Mouse (Mus musculus) lung, embryonic 15.5 days (tissue): ENCODE data around the gene Kcnn1. TPM values are rescaled to one million over a fixed set of nuclear protein-coding genes. Genes with fewer than 3 reads are reported as not detected.

Source experiments
- ATAC-seq: fragments of 200-750 bp; cut with Nextera tagmentation; 2 replicates; pipeline ENCODE4 v1.8.0; 2017; ENCODE audit warnings: moderate number of reproducible peaks, borderline replicate concordance; ENCODE audit not compliant: low FRiP score, low TSS enrichment; ENCODE audit errors: extremely low read depth
- H3K27ac ChIP-seq: fragments of 300-500 bp; sonication (generic); 2 replicates; pipeline ENCODE4 v1.5.1; 2015; ENCODE audit warnings: moderate library complexity, mild to moderate bottlenecking, inconsistent platforms
- H3K27me3 ChIP-seq: fragments of 300-500 bp; sonication (generic); 2 replicates; pipeline ENCODE4 v1.6.1; 2015; ENCODE audit warnings: inconsistent platforms
- H3K36me3 ChIP-seq: fragments of 300-500 bp; sonication (generic); 2 replicates; pipeline ENCODE4 v1.6.1; 2015; ENCODE audit warnings: inconsistent platforms
- H3K4me1 ChIP-seq: fragments of 300-500 bp; sonication (generic); 2 replicates; pipeline ENCODE4 v1.6.1; 2015; ENCODE audit warnings: inconsistent platforms
- H3K4me2 ChIP-seq: fragments of 300-500 bp; sonication (generic); 2 replicates; pipeline ENCODE4 v1.6.1; 2015; ENCODE audit warnings: inconsistent platforms, mild to moderate bottlenecking, moderate library complexity
- H3K4me3 ChIP-seq: fragments of 300-500 bp; sonication (generic); 2 replicates; pipeline ENCODE4 v1.5.1; 2015; ENCODE audit warnings: mild to moderate bottlenecking, inconsistent platforms
- H3K9ac ChIP-seq: fragments of 300-500 bp; sonication (generic); 2 replicates; pipeline ENCODE4 v1.6.1; 2015; ENCODE audit warnings: inconsistent platforms
- H3K9me3 ChIP-seq: fragments of 300-500 bp; sonication (generic); 2 replicates; pipeline ENCODE4 v1.6.1; 2016; ENCODE audit warnings: inconsistent platforms
- WGBS: fragments of 180-500 bp; shearing (Covaris S2); methylation state at CpG from one replicate; pipeline ENCODE4 v1.1.7; 2015; 5-methylcytosine and 5-hydroxymethylcytosine counted together
- polyA plus RNA-seq: library from polyadenylated mRNA; unstranded; fragments of >200 nt; fragmentation: Nextera tagmentation; extraction: Ambion mirVana; gene quantifications from 2 replicates; pipeline ENCODE4 v1.2.1, GENCODE M21; 2015

Kcnn1 gene
- polyA plus RNA-seq, 1 experiment from 2014 or later = 1.2 TPM

GRCm38 (mm10) chr8:70864712-70865221 is 1.7 kb upstream of the Kcnn1 start:
- peak; percentile 16 for ATAC-seq
- WGBS = 4% methylated on average over 24 of the region's 24 CpGs
- H3K27ac ChIP-seq = peak overlapping the region; percentile 74; the same call in 1 of the 2 replicates
- peak overlapping the region; percentile 75 for H3K4me2 ChIP-seq
- H3K36me3 ChIP-seq = peaks cover 6% of the 10 kb centered on the region; the same call in 1 of the 2 replicates
- no peaks in the 10 kb centered on the region for H3K9me3 ChIP-seq
- peaks cover 49% of the 10 kb centered on the region for H3K4me1 ChIP-seq
- peak overlapping the region; percentile 36 for H3K9ac ChIP-seq
- peak overlapping the region; percentile 55 for H3K4me3 ChIP-seq
- H3K27me3 ChIP-seq = peaks cover 37% of the 10 kb centered on the region

DNA sequence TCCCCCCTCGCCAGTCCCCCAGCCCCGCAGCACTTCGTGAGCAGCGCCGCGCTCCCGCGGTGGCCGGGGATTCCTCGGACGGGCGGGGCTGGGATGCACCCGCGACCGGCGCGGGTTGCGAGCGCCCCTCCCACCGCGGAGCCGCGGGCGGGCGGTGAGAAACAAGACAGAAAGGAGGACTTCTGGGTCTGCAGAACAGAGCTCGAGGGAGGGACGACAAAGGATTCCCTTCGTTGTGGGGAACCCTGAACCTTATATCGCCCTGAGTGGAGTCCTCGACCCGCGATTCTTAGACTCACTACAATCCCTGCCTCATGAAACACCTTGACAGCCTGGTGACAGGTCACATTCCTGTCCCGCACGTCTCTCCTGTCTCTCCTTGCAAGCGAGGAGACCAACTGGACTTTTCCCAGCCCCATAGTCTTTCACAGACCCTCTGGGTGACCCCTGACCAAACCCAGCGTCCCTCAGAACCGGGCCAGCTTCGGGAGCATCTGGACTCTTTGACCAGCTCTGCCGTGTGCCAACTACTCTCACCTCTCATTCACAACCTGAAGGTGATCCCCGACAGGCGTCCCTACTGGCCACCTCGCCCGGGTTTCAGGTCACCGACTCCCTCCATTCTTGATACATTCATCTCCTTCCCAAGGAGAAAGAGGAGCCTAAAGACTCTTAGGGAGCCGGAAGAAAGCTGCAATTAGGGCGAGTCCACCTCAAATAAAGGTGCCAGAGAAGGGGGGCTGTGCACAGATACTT is 1.1 kb upstream of the Kcnn1 start:
- Histone ChIP-seq H3K36me3 (peaks cover 6% of the 10 kb centered on the region; the same call in 1 of the 2 replicates), H3K27ac (no peak overlapping the region)

DNA sequence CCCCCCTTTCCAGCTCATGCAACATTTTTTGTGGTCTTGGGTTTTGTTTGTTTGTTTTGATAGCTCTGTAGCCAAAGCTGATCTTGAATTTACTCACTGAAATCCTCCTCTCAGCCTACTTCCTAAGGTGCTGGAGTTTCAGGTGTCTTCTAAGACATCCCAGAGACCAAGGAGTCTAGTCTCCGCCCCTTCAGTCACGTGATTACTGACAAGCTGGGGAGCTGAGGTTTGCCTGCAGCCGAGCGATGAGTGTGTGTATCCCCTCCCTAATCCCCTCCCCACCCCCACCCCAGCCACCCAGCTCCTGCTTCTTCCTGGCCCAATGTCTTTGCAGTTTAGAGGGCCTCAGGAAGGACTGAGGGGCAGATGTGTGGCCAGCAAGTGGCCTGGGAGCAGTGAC is 5.5 kb downstream of the Kcnn1 start:
- H3K4me3 ChIP-seq = no peak overlapping the region
- H3K9me3 ChIP-seq = no peaks in the 10 kb centered on the region
- H3K27me3 ChIP-seq = peaks cover 21% of the 10 kb centered on the region
- peaks cover 10% of the 10 kb centered on the region for H3K4me1 ChIP-seq
- no peak overlapping the region for H3K27ac ChIP-seq
- no peak overlapping the region for H3K9ac ChIP-seq
- ATAC-seq = no peak
- no peaks in the 10 kb centered on the region for H3K36me3 ChIP-seq
- H3K4me2 ChIP-seq = peak overlapping the region; percentile 90; the same call in 1 of the 2 replicates
- 18% methylated on average over 4 of the region's 4 CpGs for WGBS

More for the DNA sequence above, 1.1 kb upstream of the Kcnn1 start:
- H3K9ac ChIP-seq = peak overlapping the region; percentile 36
- 2% methylated on average over 46 of the region's 46 CpGs for WGBS
- no peak for ATAC-seq
- H3K4me3 ChIP-seq = peak overlapping the region; percentile 55
- H3K4me1 ChIP-seq = peaks cover 46% of the 10 kb centered on the region
- peak overlapping the region; percentile 75 for H3K4me2 ChIP-seq
- peaks cover 37% of the 10 kb centered on the region for H3K27me3 ChIP-seq
- H3K9me3 ChIP-seq = no peaks in the 10 kb centered on the region

GRCm38 (mm10) chr8:70856541-70857197 is 6.4 kb downstream of the Kcnn1 start:
- ATAC-seq = peak; percentile 77; the same call in 1 of the 2 replicates
- H3K27me3 ChIP-seq = peaks cover 13% of the 10 kb centered on the region
- no peaks in the 10 kb centered on the region for H3K9me3 ChIP-seq
- H3K9ac ChIP-seq = peak overlapping the region; percentile 46
- no peaks in the 10 kb centered on the region for H3K36me3 ChIP-seq
- H3K4me1 ChIP-seq = peaks cover 9% of the 10 kb centered on the region
- no peak overlapping the region for H3K27ac ChIP-seq
- peak overlapping the region; percentile 47 for H3K4me3 ChIP-seq
- H3K4me2 ChIP-seq = peak overlapping the region; percentile 90
- WGBS = 7% methylated on average over 33 of the region's 33 CpGs

DNA sequence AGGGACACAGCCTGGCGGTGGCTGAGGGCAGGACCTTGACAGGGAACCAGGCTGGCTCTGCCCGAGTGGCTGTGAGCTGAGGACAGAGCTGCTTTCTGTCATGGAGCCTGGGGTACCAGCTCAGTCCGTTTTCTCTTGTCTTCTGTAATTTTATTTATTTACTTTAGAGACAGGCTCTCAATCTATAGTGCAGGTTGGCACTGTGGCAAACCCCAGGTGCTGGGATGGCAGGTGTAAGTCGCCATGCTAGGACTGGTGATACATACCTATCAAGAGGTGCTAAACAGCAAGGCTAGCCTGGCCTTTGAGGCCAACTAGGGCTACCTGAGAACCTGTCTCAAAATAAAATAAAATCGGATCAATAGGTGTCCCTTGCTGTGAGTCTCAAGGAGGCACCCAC is 7.0 kb downstream of the Kcnn1 start:
- 55% methylated on average over 5 of the region's 5 CpGs for WGBS
- ATAC-seq = no peak

GRCm38 (mm10) chr8:70853863-70854262 is 9.2 kb downstream of the Kcnn1 start:
- no peak overlapping the region for H3K27ac ChIP-seq
- no peaks in the 10 kb centered on the region for H3K36me3 ChIP-seq
- H3K4me3 ChIP-seq = no peak overlapping the region
- no peak for ATAC-seq
- H3K9ac ChIP-seq = no peak overlapping the region
- no peaks in the 10 kb centered on the region for H3K9me3 ChIP-seq
- WGBS = 74% methylated on average over 2 of the region's 2 CpGs
- H3K27me3 ChIP-seq = 0 out of 2 replicates have a peak, but pooled peaks cover 7% of the 10 kb centered on the region
- no peak overlapping the region for H3K4me2 ChIP-seq
- peaks cover 9% of the 10 kb centered on the region for H3K4me1 ChIP-seq

More for the DNA sequence above, 7.0 kb downstream of the Kcnn1 start:
- Histone ChIP-seq H3K27me3 (0 out of 2 replicates have a peak, but pooled peaks cover 7% of the 10 kb centered on the region), H3K36me3 (no peaks in the 10 kb centered on the region), H3K4me3 (no peak overlapping the region), H3K9ac (no peak overlapping the region), H3K4me2 (no peak overlapping the region), H3K27ac (no peak overlapping the region), H3K4me1 (peaks cover 9% of the 10 kb centered on the region), H3K9me3 (no peaks in the 10 kb centered on the region)

DNA sequence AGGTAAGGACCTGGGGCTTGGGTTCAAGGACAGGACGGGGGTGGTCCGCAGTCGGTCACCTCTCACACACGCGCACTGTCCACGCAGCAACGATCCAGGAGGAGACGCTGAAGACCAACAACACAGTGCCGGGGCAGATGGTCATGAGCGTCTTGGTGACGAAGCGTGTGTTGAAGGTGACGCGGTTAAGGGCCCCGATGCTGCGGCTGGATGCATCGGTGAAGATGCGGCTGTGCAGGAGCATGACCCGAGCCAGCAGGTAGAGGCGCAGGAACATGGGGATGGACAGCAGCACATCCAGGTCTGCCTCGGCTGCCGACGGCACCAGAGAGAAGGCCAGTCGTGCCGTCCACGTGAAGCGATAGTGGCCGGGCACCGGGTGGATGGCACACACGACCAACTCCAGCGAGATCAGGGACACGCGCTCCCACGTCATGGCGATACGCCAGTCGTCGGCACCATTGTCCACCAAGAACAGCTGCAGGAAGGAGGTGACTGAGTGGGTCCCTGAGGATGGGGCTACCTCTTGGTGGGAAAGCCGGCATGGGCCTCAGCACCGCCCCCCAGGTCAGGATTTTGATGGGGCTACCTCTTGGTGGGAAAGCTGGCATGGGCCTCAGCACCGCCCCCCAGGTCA is 10.3 kb downstream of the Kcnn1 start:
- Histone ChIP-seq H3K4me1 (peaks cover 9% of the 10 kb centered on the region), H3K4me2 (no peak overlapping the region), H3K27me3 (0 out of 2 replicates have a peak, but pooled peaks cover 7% of the 10 kb centered on the region), H3K9ac (no peak overlapping the region), H3K9me3 (no peaks in the 10 kb centered on the region), H3K4me3 (no peak overlapping the region), H3K36me3 (no peaks in the 10 kb centered on the region), H3K27ac (no peak overlapping the region)
- 87% methylated on average over 41 of the region's 41 CpGs for whole genome bisulfite sequencing
- ATAC-seq = no peak

DNA sequence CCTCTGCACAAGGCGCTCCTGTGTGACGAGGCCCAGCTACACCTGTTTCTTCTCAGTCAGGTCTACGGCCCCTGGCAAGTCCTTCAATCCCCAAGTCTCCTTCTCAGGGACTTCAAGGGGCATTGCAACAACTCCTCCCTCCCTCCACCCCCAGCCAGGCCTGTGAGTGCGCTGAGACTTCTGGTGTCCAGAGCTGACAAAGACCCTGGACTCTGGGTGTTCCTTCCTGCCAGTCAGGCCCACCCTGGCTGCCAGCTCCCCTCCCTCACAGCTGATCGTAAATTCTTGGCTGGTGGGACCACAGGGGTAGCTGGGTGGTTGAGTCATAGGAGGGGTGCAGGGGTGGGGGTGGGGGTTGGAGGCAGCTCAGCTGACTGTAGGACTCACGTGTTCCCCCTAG is 11.2 kb downstream of the Kcnn1 start:
- H3K9ac ChIP-seq = no peak overlapping the region
- no peak overlapping the region for H3K27ac ChIP-seq
- ATAC-seq = no peak
- H3K4me3 ChIP-seq = no peak overlapping the region
- H3K4me1 ChIP-seq = peaks cover 5% of the 10 kb centered on the region
- H3K4me2 ChIP-seq = no peak overlapping the region
- no peaks in the 10 kb centered on the region for H3K9me3 ChIP-seq
- H3K36me3 ChIP-seq = no peaks in the 10 kb centered on the region
- WGBS = 46% methylated on average over 6 of the region's 6 CpGs
- H3K27me3 ChIP-seq = 0 out of 2 replicates have a peak, but pooled peaks cover 8% of the 10 kb centered on the region

- WGBS = 79% methylated on average over 4 of the region's 4 CpGs
- 0 out of 2 replicates have a peak, but pooled peaks cover 7% of the 10 kb centered on the region for H3K27me3 ChIP-seq
Measured at GRCm38 (mm10) chr8:70850947-70851346, 12.1 kb downstream of the Kcnn1 start.

DNA sequence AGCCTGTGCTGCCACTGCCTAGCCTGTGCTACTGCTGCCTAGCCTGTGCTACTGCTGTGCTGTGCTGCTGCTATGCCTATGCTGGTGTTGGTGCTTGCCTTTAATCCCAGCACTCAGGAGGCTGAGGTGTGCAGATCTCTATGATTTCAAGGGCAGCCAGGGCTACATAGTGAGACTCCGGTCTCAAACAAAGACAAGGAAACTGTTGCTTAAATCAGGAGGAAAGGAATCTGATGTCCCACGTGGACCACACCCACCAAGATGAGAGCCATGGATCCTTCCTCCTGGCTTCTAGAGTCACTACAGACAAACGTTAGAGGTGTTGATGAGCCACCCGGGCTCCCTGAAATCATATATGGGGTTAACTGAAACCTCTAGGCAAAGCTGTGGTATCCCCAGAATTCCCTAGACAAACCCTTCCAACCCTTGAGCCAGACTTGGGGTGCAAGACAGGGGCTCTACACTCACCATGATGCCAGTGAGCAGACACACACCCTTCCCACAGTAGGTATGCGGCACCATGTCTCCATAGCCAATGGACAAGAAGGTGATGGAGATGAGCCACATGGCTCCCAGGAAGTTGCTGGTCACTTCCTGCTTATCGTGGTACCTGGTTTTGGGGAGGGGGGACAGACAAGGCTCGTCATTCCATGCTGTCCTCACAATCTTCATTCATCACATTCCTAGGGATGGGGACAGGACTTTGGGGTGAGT is 12.8 kb downstream of the Kcnn1 start:
- no peak for ATAC-seq
- Histone ChIP-seq H3K27me3 (0 out of 2 replicates have a peak, but pooled peaks cover 7% of the 10 kb centered on the region), H3K9me3 (no peaks in the 10 kb centered on the region), H3K9ac (no peak overlapping the region), H3K4me2 (no peak overlapping the region), H3K4me1 (no peaks in the 10 kb centered on the region), H3K27ac (no peak overlapping the region), H3K4me3 (no peak overlapping the region), H3K36me3 (no peaks in the 10 kb centered on the region)
- WGBS = 64% methylated on average over 7 of the region's 7 CpGs

More at GRCm38 (mm10) chr8:70850947-70851346, 12.1 kb downstream of the Kcnn1 start:
- Histone ChIP-seq H3K4me1 (no peaks in the 10 kb centered on the region), H3K36me3 (no peaks in the 10 kb centered on the region), H3K4me2 (no peak overlapping the region), H3K4me3 (no peak overlapping the region), H3K9me3 (no peaks in the 10 kb centered on the region), H3K27ac (no peak overlapping the region), H3K9ac (no peak overlapping the region)
- ATAC-seq = no peak

- H3K9ac ChIP-seq = no peak overlapping the region
Measured at GRCm38 (mm10) chr8:70849333-70849990, 13.6 kb downstream of the Kcnn1 start.

More at GRCm38 (mm10) chr8:70849333-70849990, 13.6 kb downstream of the Kcnn1 start:
- Histone ChIP-seq H3K27me3 (0 out of 2 replicates have a peak, but pooled peaks cover 7% of the 10 kb centered on the region), H3K4me1 (no peaks in the 10 kb centered on the region), H3K36me3 (no peaks in the 10 kb centered on the region), H3K27ac (no peak overlapping the region), H3K9me3 (no peaks in the 10 kb centered on the region), H3K4me3 (no peak overlapping the region), H3K4me2 (no peak overlapping the region)
- WGBS = 78% methylated on average over 3 of the region's 3 CpGs
- ATAC-seq = no peak
